Mouse (Mus musculus): ENCODE results near the gene Plcl1. TPM values are rescaled to one million over a fixed set of nuclear protein-coding genes. Genes with fewer than 3 reads are reported as not detected.

Plcl1 gene
- polyA plus RNA-seq, 1 experiment: 0.21 TPM

GRCm38 (mm10) chr1:55682676-55683075 lies 277.0 kb downstream of the Plcl1 start:
- TF ChIP-seq POLR2A (IDR thresholded peaks at IDR 0.05; ENCODE audit: control insufficient read depth, low read depth, low read length): no peak
- TF ChIP-seq CTCF (IDR thresholded peaks at IDR 0.05; ENCODE audit: control insufficient read depth, insufficient read depth, insufficient replicate concordance, low read depth, low read length): no peak

GRCm38 (mm10) chr1:55686261-55686660 lies 280.5 kb downstream of the Plcl1 start:
- Histone ChIP-seq H3K27ac (ENCODE audit: control insufficient read depth, insufficient read depth, low read depth, low read length) (no peak overlapping the region), H3K36me3 (ENCODE audit: control insufficient read depth, insufficient read depth, low read length) (no peaks in the 10 kb centered on the region), H3K27me3 (ENCODE audit: control insufficient read depth, insufficient read depth, low read length) (no peaks in the 10 kb centered on the region), H3K4me3 (ENCODE audit: control insufficient read depth, low read depth, low read length) (no peak overlapping the region), H3K4me1 (ENCODE audit: control insufficient read depth, insufficient read depth, low read length) (peaks cover 2% of the 10 kb centered on the region)
- TF ChIP-seq CTCF (IDR thresholded peaks at IDR 0.05; ENCODE audit: control insufficient read depth, insufficient read depth, insufficient replicate concordance, low read depth, low read length) (no peak), POLR2A (IDR thresholded peaks at IDR 0.05; ENCODE audit: control insufficient read depth, low read depth, low read length) (no peak)

More at GRCm38 (mm10) chr1:55682676-55683075, 277.0 kb downstream of the Plcl1 start:
- no peak overlapping the region for H3K4me3 ChIP-seq (ENCODE audit: control insufficient read depth, low read depth, low read length)
- H3K27ac ChIP-seq (ENCODE audit: control insufficient read depth, insufficient read depth, low read depth, low read length): no peak overlapping the region
- no peaks in the 10 kb centered on the region for H3K4me1 ChIP-seq (ENCODE audit: control insufficient read depth, insufficient read depth, low read length)
- no peaks in the 10 kb centered on the region for H3K27me3 ChIP-seq (ENCODE audit: control insufficient read depth, insufficient read depth, low read length)
- H3K36me3 ChIP-seq (ENCODE audit: control insufficient read depth, insufficient read depth, low read length): no peaks in the 10 kb centered on the region

GRCm38 (mm10) chr1:55693636-55694220 lies 288.0 kb downstream of the Plcl1 start:
- no peak overlapping the region for H3K27ac ChIP-seq (ENCODE audit: control insufficient read depth, insufficient read depth, low read depth, low read length)
- H3K36me3 ChIP-seq (ENCODE audit: control insufficient read depth, insufficient read depth, low read length): no peaks in the 10 kb centered on the region
- TF ChIP-seq CTCF (IDR thresholded peaks at IDR 0.05; ENCODE audit: control insufficient read depth, insufficient read depth, insufficient replicate concordance, low read depth, low read length) (no peak), POLR2A (IDR thresholded peaks at IDR 0.05; ENCODE audit: control insufficient read depth, low read depth, low read length) (no peak)
- no peak overlapping the region for H3K4me3 ChIP-seq (ENCODE audit: control insufficient read depth, low read depth, low read length)
- peaks cover 2% of the 10 kb centered on the region for H3K4me1 ChIP-seq (ENCODE audit: control insufficient read depth, insufficient read depth, low read length)
- no peaks in the 10 kb centered on the region for H3K27me3 ChIP-seq (ENCODE audit: control insufficient read depth, insufficient read depth, low read length)

- no peak overlapping the region for H3K4me3 ChIP-seq (ENCODE audit: control insufficient read depth, low read depth, low read length)
- no peaks in the 10 kb centered on the region for H3K4me1 ChIP-seq (ENCODE audit: control insufficient read depth, insufficient read depth, low read length)
- no peak overlapping the region for H3K27ac ChIP-seq (ENCODE audit: control insufficient read depth, insufficient read depth, low read depth, low read length)
- no peaks in the 10 kb centered on the region for H3K36me3 ChIP-seq (ENCODE audit: control insufficient read depth, insufficient read depth, low read length)
- TF ChIP-seq CTCF (IDR thresholded peaks at IDR 0.05; ENCODE audit: control insufficient read depth, insufficient read depth, insufficient replicate concordance, low read depth, low read length) (no peak), POLR2A (IDR thresholded peaks at IDR 0.05; ENCODE audit: control insufficient read depth, low read depth, low read length) (no peak)
- H3K27me3 ChIP-seq (ENCODE audit: control insufficient read depth, insufficient read depth, low read length): no peaks in the 10 kb centered on the region
Measured at GRCm38 (mm10) chr1:55696206-55696605, 290.5 kb downstream of the Plcl1 start.

- TF ChIP-seq CTCF (IDR thresholded peaks at IDR 0.05; ENCODE audit: control insufficient read depth, insufficient read depth, insufficient replicate concordance, low read depth, low read length) (no peak), POLR2A (IDR thresholded peaks at IDR 0.05; ENCODE audit: control insufficient read depth, low read depth, low read length) (no peak)
- Histone ChIP-seq H3K27me3 (ENCODE audit: control insufficient read depth, insufficient read depth, low read length) (no peaks in the 10 kb centered on the region), H3K27ac (ENCODE audit: control insufficient read depth, insufficient read depth, low read depth, low read length) (no peak overlapping the region), H3K4me3 (ENCODE audit: control insufficient read depth, low read depth, low read length) (no peak overlapping the region), H3K36me3 (ENCODE audit: control insufficient read depth, insufficient read depth, low read length) (no peaks in the 10 kb centered on the region), H3K4me1 (ENCODE audit: control insufficient read depth, insufficient read depth, low read length) (no peaks in the 10 kb centered on the region)
Measured at GRCm38 (mm10) chr1:55699393-55699970, 293.8 kb downstream of the Plcl1 start.

GRCm38 (mm10) chr1:55700016-55700415 lies 294.3 kb downstream of the Plcl1 start:
- Histone ChIP-seq H3K36me3 (ENCODE audit: control insufficient read depth, insufficient read depth, low read length) (no peaks in the 10 kb centered on the region), H3K27ac (ENCODE audit: control insufficient read depth, insufficient read depth, low read depth, low read length) (no peak overlapping the region), H3K4me1 (ENCODE audit: control insufficient read depth, insufficient read depth, low read length) (no peaks in the 10 kb centered on the region), H3K4me3 (ENCODE audit: control insufficient read depth, low read depth, low read length) (no peak overlapping the region), H3K27me3 (ENCODE audit: control insufficient read depth, insufficient read depth, low read length) (no peaks in the 10 kb centered on the region)
- TF ChIP-seq CTCF (IDR thresholded peaks at IDR 0.05; ENCODE audit: control insufficient read depth, insufficient read depth, insufficient replicate concordance, low read depth, low read length): no peak
- TF ChIP-seq POLR2A (IDR thresholded peaks at IDR 0.05; ENCODE audit: control insufficient read depth, low read depth, low read length): no peak

GRCm38 (mm10) chr1:55700726-55701125 lies 295.0 kb downstream of the Plcl1 start:
- Histone ChIP-seq H3K4me1 (ENCODE audit: control insufficient read depth, insufficient read depth, low read length) (no peaks in the 10 kb centered on the region), H3K27ac (ENCODE audit: control insufficient read depth, insufficient read depth, low read depth, low read length) (no peak overlapping the region), H3K4me3 (ENCODE audit: control insufficient read depth, low read depth, low read length) (no peak overlapping the region), H3K36me3 (ENCODE audit: control insufficient read depth, insufficient read depth, low read length) (no peaks in the 10 kb centered on the region), H3K27me3 (ENCODE audit: control insufficient read depth, insufficient read depth, low read length) (no peaks in the 10 kb centered on the region)
- TF ChIP-seq POLR2A (IDR thresholded peaks at IDR 0.05; ENCODE audit: control insufficient read depth, low read depth, low read length) (no peak), CTCF (IDR thresholded peaks at IDR 0.05; ENCODE audit: control insufficient read depth, insufficient read depth, insufficient replicate concordance, low read depth, low read length) (no peak)

Measured in testis, adult 2 months (tissue).